Mouse (Mus musculus) adrenal gland, adult 18-20 months (tissue): ENCODE data around the gene Gm16368. TPM values are rescaled to one million over a fixed set of nuclear protein-coding genes. Genes with fewer than 3 reads are reported as not detected.
"Not testable (repeated sequence)": the region's sequence is repeated elsewhere in the genome, so short reads cannot be mapped to it uniquely, and the experiment has no call there.

Source experiments
- DNase-seq, 2 experiments: peaks; one replicate each; pipeline ENCODE4 v3.0.0; 2021 to 2022; ENCODE audit warnings: low spot score in 2 of 2
- long read RNA-seq, 2 experiments: library from polyadenylated mRNA; stranded (forward); transcript quantifications; one replicate each; pipeline ENCODE4 v2.0.0; 2021
- total RNA-seq, 2 experiments: library from RNA; stranded (reverse); gene quantifications; 1 replicate in 1 of 2; 2 replicates in 1 of 2; pipeline ENCODE4 v1.2.3; 2021

Gene Gm16368
- total RNA-seq, result not detected
- long read RNA-seq, experiment 1, result 0 reads
- long read RNA-seq, experiment 2, result 0 reads

DNA sequence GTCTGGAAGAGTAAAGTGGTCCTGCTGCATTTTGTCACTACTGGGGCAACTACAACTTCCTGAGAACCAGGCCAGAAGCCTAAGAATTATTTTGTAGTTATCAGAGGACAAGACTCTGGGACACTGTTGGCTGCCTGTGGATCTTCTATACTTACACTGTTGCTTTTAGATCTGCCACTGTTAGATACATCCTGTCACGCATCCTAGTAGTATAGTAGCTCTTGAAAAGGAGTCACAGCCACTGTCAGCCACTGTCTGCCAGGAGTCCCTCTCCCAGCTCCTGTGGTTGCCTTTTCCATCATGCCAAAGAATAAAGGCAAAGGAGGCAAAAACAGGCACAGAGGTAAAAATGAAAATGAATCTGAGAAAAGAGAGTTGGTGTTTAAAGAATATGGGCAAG lies at the start of gene Gm16368:
Gene Gm16368 (plus strand): TSS at position 301 of the 400 bp plus-strand sequence.
- not testable (repeated sequence) for DNase-seq

DNA sequence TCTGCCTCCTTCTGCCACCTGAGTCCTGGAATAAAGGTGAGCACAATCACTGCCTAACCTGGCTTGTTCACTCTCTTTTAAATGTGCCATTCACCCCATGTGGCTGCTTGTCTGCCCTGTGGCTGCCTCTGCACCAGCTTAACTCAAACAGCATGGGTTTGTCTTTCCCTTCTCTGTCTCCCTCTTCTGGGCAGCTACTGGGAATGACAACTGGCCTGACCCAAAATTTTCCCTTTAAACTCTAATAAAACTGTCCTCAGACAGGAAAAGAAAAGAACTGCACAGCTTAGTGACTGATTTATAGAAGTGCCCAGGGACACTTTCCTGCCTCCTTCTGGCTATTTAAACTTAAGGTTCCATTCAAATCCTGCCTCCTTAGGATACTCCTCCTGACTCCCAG lies 44.4 kb upstream of the Gm16368 start:
- DNase-seq, result not testable (repeated sequence)

DNA sequence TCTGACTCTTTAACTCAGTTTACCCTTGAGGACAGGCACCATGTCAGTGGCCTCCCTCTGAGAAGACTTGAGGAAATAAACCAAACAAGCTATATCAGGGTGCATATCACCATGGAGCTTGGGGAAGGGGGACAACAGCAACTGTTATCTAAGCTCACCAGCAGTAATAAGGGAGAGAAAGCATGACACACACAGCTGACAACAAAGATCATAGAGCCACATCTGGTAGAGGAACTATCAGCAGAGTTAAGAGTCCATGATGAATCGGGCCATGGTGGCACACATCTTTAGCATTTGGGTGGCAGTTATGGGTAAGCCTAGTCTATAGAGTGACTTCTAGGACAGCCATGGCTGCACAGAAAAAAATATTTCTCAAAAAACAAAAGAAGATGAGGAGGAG lies 43.8 kb upstream of the Gm16368 start:
- not testable (repeated sequence) for DNase-seq

DNA sequence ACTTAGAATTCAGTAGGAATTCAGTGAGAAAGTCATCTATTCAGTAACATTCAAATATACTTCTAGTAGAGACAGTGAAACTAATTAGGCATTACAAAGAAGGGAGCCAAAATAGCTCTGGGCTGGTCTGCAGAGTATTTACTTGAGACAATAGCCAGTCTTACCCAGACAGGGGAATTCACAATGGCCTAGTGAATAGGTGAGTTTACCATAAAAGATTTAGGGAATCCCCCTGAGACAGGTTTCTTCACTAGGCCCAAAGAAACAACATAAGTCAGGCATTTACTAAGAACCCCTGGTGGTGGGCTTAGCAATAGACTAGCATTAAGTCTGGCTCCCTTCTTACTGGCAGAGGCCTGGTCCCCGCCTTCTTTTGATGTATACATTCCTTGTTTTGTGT lies 38.3 kb upstream of the Gm16368 start:
- not testable (repeated sequence) for DNase-seq

Other genes with a start within 250 kb of the Gm16368 start
- gene Gm2001, start 241.4 kb upstream of the Gm16368 start, total RNA-seq, result not detected
- not detected for gene Gm2016, start 209.6 kb upstream of the Gm16368 start, total RNA-seq
- gene Gm2022, start 188.3 kb upstream of the Gm16368 start, total RNA-seq, result not detected
- not detected for gene Gm2035, start 163.8 kb upstream of the Gm16368 start, total RNA-seq
- not detected for gene Gm2042, start 129.6 kb upstream of the Gm16368 start, total RNA-seq
- gene Gm2075, start 71.8 kb upstream of the Gm16368 start, total RNA-seq, result not detected
- gene Gm6803, start 64.9 kb upstream of the Gm16368 start, total RNA-seq, result not detected
- gene Gm2056, start 56.7 kb upstream of the Gm16368 start, total RNA-seq, result not detected
- not detected for gene Gm10436, start 98.4 kb downstream of the Gm16368 start, total RNA-seq
- not detected for gene Gm8332, start 166.4 kb downstream of the Gm16368 start, total RNA-seq
- not detected for gene Gm5662, start 190.8 kb downstream of the Gm16368 start, total RNA-seq
- gene Gm5039, start 240.3 kb downstream of the Gm16368 start, total RNA-seq, result not detected